Mouse (Mus musculus) intestine, postnatal 0 days (tissue): ENCODE data around the gene Azin2. TPM values are rescaled to one million over a fixed set of nuclear protein-coding genes. Genes with fewer than 3 reads are reported as not detected.

Experiments
- ATAC-seq: fragments of 200-750 bp; cut with Nextera tagmentation; 2 replicates; pipeline ENCODE4 v1.8.0; 2017; ENCODE audit warnings: mild to moderate bottlenecking, moderate TSS enrichment, moderate library complexity
- H3K27ac ChIP-seq: fragments of 300-500 bp; sonication (generic); 2 replicates; pipeline ENCODE4 v1.5.1; 2014; ENCODE audit warnings: mild to moderate bottlenecking, low read depth, low read length, moderate library complexity
- H3K27me3 ChIP-seq: fragments of 300-500 bp; sonication (generic); replicated peaks from 2 replicates; pipeline ENCODE4 v1.6.1; 2014; ENCODE audit warnings: low read length, mixed read lengths; ENCODE audit not compliant: control insufficient read depth, insufficient read depth
- H3K36me3 ChIP-seq: fragments of 300-500 bp; sonication (generic); 2 replicates; pipeline ENCODE4 v1.6.1; 2014; ENCODE audit warnings: mild to moderate bottlenecking, moderate library complexity; ENCODE audit not compliant: control insufficient read depth, insufficient read depth
- H3K4me1 ChIP-seq: fragments of 300-500 bp; sonication (generic); replicated peaks from 2 replicates; pipeline ENCODE4 v1.6.1; 2014; ENCODE audit warnings: antibody characterized with exemption, low read length, mixed read lengths; ENCODE audit not compliant: control insufficient read depth, insufficient read depth
- H3K4me2 ChIP-seq: fragments of 300-500 bp; sonication (generic); replicated peaks from 2 replicates; pipeline ENCODE4 v1.6.1; 2014; ENCODE audit warnings: low read depth, mild to moderate bottlenecking, moderate library complexity
- H3K4me3 ChIP-seq: fragments of 300-500 bp; sonication (generic); 2 replicates; pipeline ENCODE4 v1.5.1; 2014; ENCODE audit warnings: low read depth, low read length
- H3K9ac ChIP-seq: fragments of 300-500 bp; sonication (generic); 2 replicates; pipeline ENCODE4 v1.6.1; 2014; ENCODE audit warnings: mild to moderate bottlenecking, low read depth, low read length
- H3K9me3 ChIP-seq: fragments of 300-500 bp; sonication (generic); 2 replicates; pipeline ENCODE4 v1.6.1; 2016; ENCODE audit warnings: mixed run types; ENCODE audit not compliant: control insufficient read depth
- CTCF ChIP-seq: sonication (generic); IDR thresholded peaks from 2 replicates; pipeline ENCODE4 v1.5.1; 2016; ENCODE audit warnings: low read depth, mild to moderate bottlenecking, control low read depth, antibody characterized with exemption, moderate library complexity
- WGBS: fragments of 180-500 bp; shearing (Covaris S2); extraction: QIAGEN DNeasy Blood & Tissue Kit; methylation state at CpG from one replicate; pipeline ENCODE4 v1.1.7; 2014; 5-methylcytosine and 5-hydroxymethylcytosine counted together
- polyA plus RNA-seq: library from polyadenylated mRNA; unstranded; fragments of >200 nt; fragmentation: Nextera tagmentation; extraction: Ambion mirVana; gene quantifications from 2 replicates; pipeline ENCODE4 v1.2.1, GENCODE M21; 2015

Gene Azin2
- polyA plus RNA-seq, 1 experiment from 2014 or later = 13.1 TPM

GRCm38 (mm10) chr4:128962926-128963290 lies 666 bp upstream of the Azin2 start:
- ATAC-seq = no peak
- Histone ChIP-seq H3K4me2 (peak overlapping the region; percentile 85), H3K4me1 (0 out of 2 replicates have a peak, but pooled peaks cover 2% of the 10 kb centered on the region), H3K9me3 (no peaks in the 10 kb centered on the region), H3K4me3 (peak overlapping the region; percentile 72; the same call in 1 of the 2 replicates), H3K36me3 (no peaks in the 10 kb centered on the region), H3K27me3 (0 out of 2 replicates have a peak, but pooled peaks cover 2% of the 10 kb centered on the region), H3K9ac (no peak overlapping the region), H3K27ac (no peak overlapping the region)
- TF ChIP-seq CTCF = no peak
- WGBS = 7% methylated on average over 9 of the region's 9 CpGs

- Histone ChIP-seq H3K4me2 (peak overlapping the region; percentile 85), H3K4me1 (0 out of 2 replicates have a peak, but pooled peaks cover 2% of the 10 kb centered on the region), H3K36me3 (no peaks in the 10 kb centered on the region), H3K27me3 (0 out of 2 replicates have a peak, but pooled peaks cover 2% of the 10 kb centered on the region), H3K9me3 (no peaks in the 10 kb centered on the region), H3K9ac (peak overlapping the region; percentile 52), H3K27ac (no peak overlapping the region), H3K4me3 (peak overlapping the region; percentile 72)
- no peak for TF ChIP-seq CTCF
- ATAC-seq = no peak
- WGBS = 14% methylated on average over 16 of the region's 16 CpGs
These were observed 777 bp downstream of the Azin2 start for GRCm38 (mm10) chr4:128961301-128962028.

GRCm38 (mm10) chr4:128959676-128960075 lies 2.6 kb downstream of the Azin2 start:
- 89% methylated on average over 17 of the region's 17 CpGs for WGBS
- H3K4me2 ChIP-seq = no peak overlapping the region
- 0 out of 2 replicates have a peak, but pooled peaks cover 2% of the 10 kb centered on the region for H3K27me3 ChIP-seq
- no peak for TF ChIP-seq CTCF
- no peaks in the 10 kb centered on the region for H3K9me3 ChIP-seq
- no peak overlapping the region for H3K9ac ChIP-seq
- H3K27ac ChIP-seq = no peak overlapping the region
- no peak overlapping the region for H3K4me3 ChIP-seq
- 0 out of 2 replicates have a peak, but pooled peaks cover 2% of the 10 kb centered on the region for H3K4me1 ChIP-seq
- no peaks in the 10 kb centered on the region for H3K36me3 ChIP-seq
- no peak for ATAC-seq

GRCm38 (mm10) chr4:128958849-128959248 lies 3.4 kb downstream of the Azin2 start:
- Histone ChIP-seq H3K9ac (no peak overlapping the region), H3K9me3 (no peaks in the 10 kb centered on the region), H3K4me2 (no peak overlapping the region), H3K36me3 (no peaks in the 10 kb centered on the region), H3K4me1 (0 out of 2 replicates have a peak, but pooled peaks cover 2% of the 10 kb centered on the region), H3K27me3 (0 out of 2 replicates have a peak, but pooled peaks cover 2% of the 10 kb centered on the region), H3K27ac (no peak overlapping the region), H3K4me3 (no peak overlapping the region)
- WGBS = 78% methylated on average over 8 of the region's 8 CpGs
- no peak for ATAC-seq
- TF ChIP-seq CTCF = no peak

DNA sequence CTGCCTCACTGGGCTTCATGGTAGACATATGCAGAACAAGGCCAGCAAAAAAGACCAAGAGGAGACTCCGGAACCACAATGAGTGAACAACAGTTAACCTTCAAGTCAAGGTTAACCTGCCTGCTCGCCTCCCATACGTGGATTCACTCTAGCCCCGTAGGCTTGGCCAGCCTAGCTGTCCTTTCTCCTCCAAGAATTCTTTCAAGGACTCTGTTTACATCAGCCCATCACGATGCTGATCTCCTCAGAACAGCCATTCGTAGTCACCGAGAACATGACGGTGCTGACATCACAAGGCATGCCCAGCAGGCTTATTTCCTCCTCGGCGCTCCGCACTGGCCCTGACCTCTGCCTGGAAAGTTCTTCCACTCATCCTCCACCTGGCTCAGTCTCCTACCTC lies 4.1 kb downstream of the Azin2 start:
- Histone ChIP-seq H3K9me3 (no peaks in the 10 kb centered on the region), H3K4me3 (no peak overlapping the region), H3K9ac (no peak overlapping the region), H3K27ac (no peak overlapping the region), H3K4me2 (no peak overlapping the region), H3K36me3 (no peaks in the 10 kb centered on the region), H3K4me1 (0 out of 2 replicates have a peak, but pooled peaks cover 2% of the 10 kb centered on the region), H3K27me3 (no peaks in the 10 kb centered on the region)
- WGBS = 78% methylated on average over 11 of the region's 11 CpGs
- no peak for TF ChIP-seq CTCF
- ATAC-seq = no peak

GRCm38 (mm10) chr4:128957155-128957911 lies 4.9 kb downstream of the Azin2 start:
- peak; percentile 83 for TF ChIP-seq CTCF
- Histone ChIP-seq H3K27ac (no peak overlapping the region), H3K9me3 (no peaks in the 10 kb centered on the region), H3K4me2 (0 out of 2 replicates have a peak overlapping the region, but pooled peaks have one; percentile 4), H3K36me3 (no peaks in the 10 kb centered on the region), H3K4me3 (no peak overlapping the region), H3K27me3 (no peaks in the 10 kb centered on the region), H3K9ac (no peak overlapping the region), H3K4me1 (0 out of 2 replicates have a peak, but pooled peaks cover 2% of the 10 kb centered on the region)
- WGBS = 42% methylated on average over 11 of the region's 11 CpGs
- ATAC-seq = peak; percentile 70
